Comparison of ENCODE assay signal across 9 mouse cellular contexts in the genomic region with DNA sequence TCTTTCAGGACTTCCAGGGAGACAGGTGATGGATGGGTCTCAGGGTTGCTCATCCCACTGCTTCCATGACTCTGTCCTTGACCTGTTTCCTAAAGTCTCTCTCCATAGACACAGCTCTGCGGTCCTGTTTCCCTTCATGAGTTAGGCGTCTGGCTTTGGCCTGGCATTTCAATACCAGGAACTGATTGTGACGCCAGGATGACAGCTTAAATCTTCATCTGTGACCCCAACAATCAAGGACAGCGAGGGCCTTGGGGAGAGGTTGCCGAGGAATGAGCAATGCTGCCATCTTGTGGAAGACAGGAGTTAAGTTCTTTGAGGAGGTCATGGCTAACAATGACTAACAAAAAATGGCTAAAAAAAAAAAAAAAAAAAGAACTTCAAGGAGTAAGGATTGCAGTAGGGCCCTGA. TPM values are rescaled to one million over a fixed set of nuclear protein-coding genes. Genes with fewer than 3 reads are reported as not detected.
DNase-seq lines count a peak whose midpoint lies in the region; ATAC-seq and TF ChIP-seq lines count a peak whose summit lies in the region.
"Had no signal": no experiment of that assay in that cellular context is flagged by ENCODE, and none has a peak within 500 bp of the region (broad histone marks: within the 10 kb centered on the region; RNA-seq: fewer than 3 reads in every experiment).

No protein-coding gene starts in this region.

- peak; percentile 85 for DNase-seq in 3T3-L1 (ENCODE audit: low read depth, low spot score)
- peak; percentile 52 for DNase-seq in Muller cell, postnatal 12 days (ENCODE audit: inconsistent ontology term)
- peak; percentile 77 for DNase-seq in cerebellum, adult 9-10 months
- peak; percentile 35 to 55 for DNase-seq in frontal cortex, postnatal 36 days (ENCODE audit: low spot score in 2 of 2)
- peak; percentile 53 for DNase-seq in kidney, adult 2 months
- peak; percentile 46 for DNase-seq in liver, embryonic 11.5 days (ENCODE audit: low spot score)
- peak; percentile 19 for DNase-seq in urinary bladder, adult 2 months (ENCODE audit: low spot score)

- no peaks in the 10 kb centered on the region for H3K4me1 ChIP-seq in kidney, adult 2 months (ENCODE audit: control insufficient read depth, insufficient read depth, low read length)
- no peaks in the 10 kb centered on the region for H3K4me1 ChIP-seq in liver, embryonic 11.5 days (replicated peaks; ENCODE audit: control insufficient read depth, insufficient read depth, low read length)
- H3K4me1 ChIP-seq in neural tube, embryonic 13.5 days (replicated peaks) = no peaks in the 10 kb centered on the region; the same call in 1 of the 2 replicates

- no peak for TF ChIP-seq POLR2A in kidney, adult 2 months (IDR thresholded peaks at IDR 0.05; ENCODE audit: low read depth, low read length)

- no peaks in the 10 kb centered on the region for H3K27me3 ChIP-seq in kidney, adult 2 months (replicated peaks; ENCODE audit: control insufficient read depth, insufficient read depth, low read length)
- no peaks in the 10 kb centered on the region for H3K27me3 ChIP-seq in liver, embryonic 11.5 days (replicated peaks; ENCODE audit: control insufficient read depth, insufficient read depth, low read length)
- no peaks in the 10 kb centered on the region for H3K27me3 ChIP-seq in neural tube, embryonic 13.5 days

- WGBS in kidney, adult 2 months = 10% methylated on average over 5 of the region's 5 CpGs
- 8% methylated on average over 5 of the region's 5 CpGs for WGBS in liver, embryonic 11.5 days
- 10% methylated on average over 5 of the region's 5 CpGs for whole genome bisulfite sequencing in neural tube, embryonic 13.5 days

- H3K9ac ChIP-seq in liver, embryonic 11.5 days (ENCODE audit: low read depth, low read length) = no peak overlapping the region
- H3K9ac ChIP-seq in neural tube, embryonic 13.5 days = peak overlapping the region; percentile 53; the same call in 1 of the 2 replicates
- H3K9ac ChIP-seq: heart, embryonic 15.5 days had no signal

- no peak overlapping the region for H3K4me3 ChIP-seq in kidney, adult 2 months (ENCODE audit: insufficient read depth, low read depth, low read length)
- no peak overlapping the region for H3K4me3 ChIP-seq in liver, embryonic 11.5 days (ENCODE audit: low read depth, low read length)
- no peak overlapping the region for H3K4me3 ChIP-seq in neural tube, embryonic 13.5 days
- H3K4me3 ChIP-seq: heart, embryonic 15.5 days had no signal

- ATAC-seq in liver, embryonic 11.5 days (replicated peaks; ENCODE audit: low FRiP score) = no peak
- ATAC-seq in neural tube, embryonic 13.5 days (ENCODE audit: low read depth) = peak; percentile 53

- no peak overlapping the region for H3K27ac ChIP-seq in kidney, adult 2 months (ENCODE audit: insufficient read depth, low read depth, low read length)
- no peak overlapping the region for H3K27ac ChIP-seq in liver, embryonic 11.5 days (ENCODE audit: low read depth, low read length)
- H3K27ac ChIP-seq in neural tube, embryonic 13.5 days (replicated peaks) = no peak overlapping the region
- H3K27ac ChIP-seq: heart, embryonic 15.5 days had no signal

- no peaks in the 10 kb centered on the region for H3K36me3 ChIP-seq in kidney, adult 2 months (ENCODE audit: control insufficient read depth, insufficient read depth, low read length)
- H3K36me3 ChIP-seq in liver, embryonic 11.5 days (ENCODE audit: control insufficient read depth, insufficient read depth, low read length) = no peaks in the 10 kb centered on the region
- no peaks in the 10 kb centered on the region for H3K36me3 ChIP-seq in neural tube, embryonic 13.5 days
- H3K36me3 ChIP-seq: heart, embryonic 15.5 days had no signal

- TF ChIP-seq CTCF in kidney, adult 2 months (conservative IDR thresholded peaks at IDR 0.05; ENCODE audit: insufficient read depth, insufficient read length, low read depth, low read length) = peak; percentile 71

- no peaks in the 10 kb centered on the region for H3K9me3 ChIP-seq in liver, embryonic 11.5 days (ENCODE audit: control insufficient read depth, low read length)
- H3K9me3 ChIP-seq in neural tube, embryonic 13.5 days = no peaks in the 10 kb centered on the region
- H3K9me3 ChIP-seq: heart, embryonic 15.5 days had no signal

- no peak overlapping the region for H3K4me2 ChIP-seq in liver, embryonic 11.5 days
- H3K4me2 ChIP-seq in neural tube, embryonic 13.5 days = peak overlapping the region; percentile 36; the same call in 1 of the 2 replicates
- H3K4me2 ChIP-seq: heart, embryonic 15.5 days had no signal

RNA-seq across cellular contexts. Expression of gene Frmd5, which starts 25.6 kb away (rescaled TPM):
- 0.18 and 0.45 TPM in 2 replicates for polyA plus RNA-seq in kidney, adult 2 months (2012; rRNA removed)
- 0.55 and 0.96 TPM in 2 replicates for polyA plus RNA-seq in liver, embryonic 11.5 days (2014; fragmentation: Nextera tagmentation; extraction: Ambion mirVana)
- 28.1 and 31.9 TPM in 2 replicates for polyA plus RNA-seq in neural tube, embryonic 13.5 days (2015; fragmentation: Nextera tagmentation; extraction: Ambion mirVana)
- polyA plus RNA-seq in urinary bladder, adult 2 months (2012; rRNA removed) = 4.8 and 5.3 TPM in 2 replicates

RNA-seq across cellular contexts. Expression of gene Casc4, which starts 34.3 kb away (rescaled TPM):
- 9.6 and 12.9 TPM in 2 replicates for polyA plus RNA-seq in kidney, adult 2 months (2012; rRNA removed)
- 20.4 and 21.6 TPM in 2 replicates for polyA plus RNA-seq in liver, embryonic 11.5 days (2014; fragmentation: Nextera tagmentation; extraction: Ambion mirVana)
- 30.1 and 32.0 TPM in 2 replicates for polyA plus RNA-seq in neural tube, embryonic 13.5 days (2015; fragmentation: Nextera tagmentation; extraction: Ambion mirVana)
- 10.0 and 17.7 TPM in 2 replicates for polyA plus RNA-seq in urinary bladder, adult 2 months (2012; rRNA removed)

Comparison
In these comparisons a context has a peak if more than half of its experiments do, and no peak if none do; other contexts are left out.
1. DNase-seq: peak in every context shown above with its lines; median percentile 85 in 3T3-L1; 77 in cerebellum, adult 9-10 months; 53 in kidney, adult 2 months; 52 in Muller cell, postnatal 12 days; 46 in liver, embryonic 11.5 days; 45 in frontal cortex, postnatal 36 days; 19 in urinary bladder, adult 2 months.